In the genomic region with DNA sequence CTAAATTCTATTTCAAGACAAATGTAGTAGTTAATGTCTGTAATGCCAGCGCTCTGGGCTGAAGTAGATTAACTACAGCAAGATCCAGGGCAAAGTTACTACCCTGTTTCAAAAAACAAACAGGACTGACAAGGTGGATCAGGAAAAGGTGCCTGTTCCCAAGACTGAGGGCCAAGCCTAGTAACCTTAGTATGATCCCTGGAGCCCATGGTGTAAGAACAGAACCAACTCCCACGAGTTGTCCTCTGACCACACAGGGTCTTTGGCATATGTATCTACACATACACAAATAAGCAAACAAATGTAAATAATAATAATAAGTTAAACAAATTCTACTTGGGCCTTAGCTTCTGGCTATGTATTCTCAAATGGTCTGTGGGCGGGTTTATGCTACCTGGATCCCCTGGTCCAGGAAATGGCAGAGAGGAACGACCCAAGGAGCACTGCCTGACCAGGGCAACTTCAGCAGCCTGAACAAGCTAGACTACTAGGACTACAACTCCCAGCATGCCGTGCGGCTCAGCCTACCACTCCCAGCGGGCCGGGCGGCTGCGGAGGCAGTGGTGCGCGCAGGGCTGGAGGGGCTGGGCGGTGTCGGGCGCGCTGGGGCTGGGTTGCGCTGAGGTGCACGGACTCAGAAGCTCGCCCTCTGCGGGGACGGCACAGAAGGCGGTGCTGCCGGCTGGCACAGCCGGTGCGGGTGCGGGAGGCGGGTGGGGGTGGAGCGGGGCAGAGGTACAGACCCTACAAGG, we compare ENCODE assay signal across 8 mouse cellular contexts. TPM values are rescaled to one million over a fixed set of nuclear protein-coding genes. Genes with fewer than 3 reads are reported as not detected.
DNase-seq lines count a peak whose midpoint lies in the region; ATAC-seq lines count a peak whose summit lies in the region.

Gene Slc27a4 (plus strand): TSS at position 560 of the 752 bp plus-strand sequence.

- peak within 1 kb of the TSS; percentile 95 for H3K9ac ChIP-seq in hindbrain, embryonic 14.5 days

- no peaks in the 10 kb centered on the region for H3K9me3 ChIP-seq in hindbrain, embryonic 14.5 days (ENCODE audit: control insufficient read depth, low read length)

- H3K4me1 ChIP-seq in hindbrain, embryonic 14.5 days (replicated peaks; ENCODE audit: control insufficient read depth, insufficient read depth, low read length), result peaks cover 12% of the 10 kb centered on the region

- DNase-seq in R1 (ENCODE audit: low read depth, low spot score), result peak; percentile 94
- DNase-seq in cerebellum, postnatal 25 days, result peak; percentile 97 to 99
- DNase-seq in frontal cortex, postnatal 25 days (ENCODE audit: low spot score in 2 of 2), result peak; percentile 94
- peak; percentile 93 for DNase-seq in hindbrain, embryonic 14.5 days (ENCODE audit: low spot score)
- peak; percentile 92 for DNase-seq in left cerebral cortex, adult 11 months (ENCODE audit: low spot score)
- peak; percentile 96 to 97 for DNase-seq in lung, postnatal 4 days
- peak; percentile 82 for DNase-seq in retina, postnatal 7 days (ENCODE audit: low read depth, low spot score)
- peak; percentile 95 for DNase-seq in urinary bladder, adult 2 months (ENCODE audit: low spot score)

- H3K4me3 ChIP-seq in hindbrain, embryonic 14.5 days (replicated peaks; ENCODE audit: low read length), result peak within 1 kb of the TSS; percentile 88

- peak within 1 kb of the TSS; percentile 77 for H3K4me2 ChIP-seq in hindbrain, embryonic 14.5 days (replicated peaks)

- H3K27me3 ChIP-seq in hindbrain, embryonic 14.5 days (ENCODE audit: control insufficient read depth, insufficient read depth, low read length), result no peaks in the 10 kb centered on the region

- WGBS in hindbrain, embryonic 14.5 days, result 5% methylated on average over 28 of the region's 28 CpGs

- peak; percentile 96 for ATAC-seq in hindbrain, embryonic 14.5 days (ENCODE audit: low FRiP score)

- peaks cover 34% of the 10 kb centered on the region for H3K36me3 ChIP-seq in hindbrain, embryonic 14.5 days (replicated peaks; ENCODE audit: control insufficient read depth, insufficient read depth)

- H3K27ac ChIP-seq in hindbrain, embryonic 14.5 days, result peak within 1 kb of the TSS; percentile 91

RNA-seq across cellular contexts. Expression of gene Slc27a4, which starts in this region (rescaled TPM):
- polyA plus RNA-seq in hindbrain, embryonic 14.5 days (2014; fragmentation: Nextera tagmentation; extraction: Ambion mirVana), result 40.1 and 43.7 TPM in 2 replicates
- 30.0 and 33.6 TPM in 2 replicates for polyA plus RNA-seq in urinary bladder, adult 2 months (2012; rRNA removed)

Comparison
In these comparisons a context has a peak if more than half of its experiments do, and no peak if none do; other contexts are left out.
1. Peak in every context shown above with its lines: DNase-seq, ATAC-seq, H3K4me3 ChIP-seq and H3K27ac ChIP-seq.